Mouse (Mus musculus) liver, adult 2 months (tissue): Measurements from ENCODE around the gene Sfxn2.

ENCODE experiments used
- CTCF ChIP-seq: fragments of 200-500 bp; IDR thresholded peaks from 2 replicates; pipeline ENCODE4 v1.5.1; 2011; ENCODE audit warnings: low read depth, low read length, control low read depth
- POLR2A ChIP-seq: fragments of 200-500 bp; IDR thresholded peaks from 2 replicates; pipeline ENCODE4 v1.6.1; 2011; ENCODE audit warnings: low read length, control low read depth; ENCODE audit not compliant: insufficient read depth; ENCODE audit errors: extremely low read depth

DNA sequence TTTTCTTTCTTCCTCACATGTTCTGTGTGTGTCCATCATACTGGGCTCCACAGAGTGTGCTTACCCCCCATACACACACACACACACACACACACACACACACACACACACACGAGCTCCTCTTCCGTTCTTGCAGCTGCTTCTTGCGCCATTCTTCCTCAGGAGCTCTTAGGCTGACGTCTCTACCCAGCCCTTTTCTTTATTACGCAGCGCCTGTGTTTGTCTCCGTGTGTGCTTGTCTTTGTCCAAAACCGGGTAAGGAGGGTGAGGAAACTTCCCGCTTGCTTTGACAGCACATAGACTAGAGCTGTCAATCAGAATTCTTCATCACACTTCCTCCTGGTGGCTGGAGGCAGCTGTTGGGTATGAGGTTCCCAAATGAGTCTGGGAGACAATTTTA is 45.2 kb downstream of the Sfxn2 start:
- no peak for TF ChIP-seq CTCF
- TF ChIP-seq POLR2A, result no peak
